Mouse (Mus musculus) myocyte (in vitro differentiated cells): ENCODE measurements at regions not wholly inside any gene's neighbourhood (a gene's known extent, or its start where the extent isn't known, plus 50 kb on each side); places are given as distances from the start of the nearest gene placed in this dataset.

Experiments
- H3K27me3 ChIP-seq: one replicate; pipeline ENCODE4 v1.6.1; 2011; ENCODE audit not compliant: control insufficient read depth, insufficient read depth, insufficient read length
- H3K36me3 ChIP-seq: one replicate; pipeline ENCODE4 v1.6.1; 2011; ENCODE audit not compliant: control insufficient read depth, insufficient read depth
- H3K4me2 ChIP-seq: one replicate; pipeline ENCODE4 v1.6.1; 2011; ENCODE audit warnings: low read depth, control low read depth
- H3K4me3 ChIP-seq: one replicate; pipeline ENCODE4 v1.5.1; 2011; ENCODE audit warnings: mild to moderate bottlenecking, control low read depth, moderate library complexity
- H3K79me2 ChIP-seq: one replicate; pipeline ENCODE4 v1.6.1; 2011; ENCODE audit not compliant: control insufficient read depth, insufficient read depth
- H3ac ChIP-seq: one replicate; pipeline ENCODE4 v1.6.1; 2011; ENCODE audit not compliant: control insufficient read depth, insufficient read length
- MAX ChIP-seq: IDR thresholded peaks from one replicate; pipeline ENCODE4 v1.6.1; 2011; ENCODE audit warnings: low read depth, mild to moderate bottlenecking, control low read depth
- TCF3 ChIP-seq: IDR thresholded peaks from one replicate; pipeline ENCODE4 v1.6.1; 2011; ENCODE audit warnings: low read depth, control low read depth; ENCODE audit not compliant: insufficient read length

- Histone ChIP-seq H3K79me2 (no peaks in the 10 kb centered on the region), H3K4me2 (no peak overlapping the region), H3K4me3 (no peak overlapping the region), H3ac (no peak overlapping the region), H3K27me3 (no peaks in the 10 kb centered on the region), H3K36me3 (no peaks in the 10 kb centered on the region)
- TF ChIP-seq TCF3 (no peak), MAX (no peak)
These were observed 256.4 kb upstream of the Slitrk5 start for GRCm38 (mm10) chr14:111418531-111418930.

GRCm38 (mm10) chr14:111429101-111429857, 245.6 kb upstream of the Slitrk5 start:
- H3ac ChIP-seq, result no peak overlapping the region
- H3K36me3 ChIP-seq, result no peaks in the 10 kb centered on the region
- H3K4me2 ChIP-seq, result no peak overlapping the region
- TF ChIP-seq MAX, result no peak
- no peaks in the 10 kb centered on the region for H3K79me2 ChIP-seq
- H3K4me3 ChIP-seq, result no peak overlapping the region
- H3K27me3 ChIP-seq, result no peaks in the 10 kb centered on the region
